Mouse (Mus musculus): ENCODE measurements around the gene Cir1.

GRCm38 (mm10) chr2:73298841-73299240 lies 13.7 kb downstream of the Cir1 start:
- TF ChIP-seq CTCF (IDR thresholded peaks at IDR 0.05; ENCODE audit: borderline replicate concordance, control insufficient read depth, extremely low read depth, insufficient read depth, low read length, poor library complexity) (no peak), POLR2A (IDR thresholded peaks at IDR 0.05; ENCODE audit: control insufficient read depth, extremely low read depth, insufficient read depth, low read length, poor library complexity) (no peak)

Data from thymus, adult 2 months (tissue).